ENCODE assay signal across 8 mouse cellular contexts in the genomic region with DNA sequence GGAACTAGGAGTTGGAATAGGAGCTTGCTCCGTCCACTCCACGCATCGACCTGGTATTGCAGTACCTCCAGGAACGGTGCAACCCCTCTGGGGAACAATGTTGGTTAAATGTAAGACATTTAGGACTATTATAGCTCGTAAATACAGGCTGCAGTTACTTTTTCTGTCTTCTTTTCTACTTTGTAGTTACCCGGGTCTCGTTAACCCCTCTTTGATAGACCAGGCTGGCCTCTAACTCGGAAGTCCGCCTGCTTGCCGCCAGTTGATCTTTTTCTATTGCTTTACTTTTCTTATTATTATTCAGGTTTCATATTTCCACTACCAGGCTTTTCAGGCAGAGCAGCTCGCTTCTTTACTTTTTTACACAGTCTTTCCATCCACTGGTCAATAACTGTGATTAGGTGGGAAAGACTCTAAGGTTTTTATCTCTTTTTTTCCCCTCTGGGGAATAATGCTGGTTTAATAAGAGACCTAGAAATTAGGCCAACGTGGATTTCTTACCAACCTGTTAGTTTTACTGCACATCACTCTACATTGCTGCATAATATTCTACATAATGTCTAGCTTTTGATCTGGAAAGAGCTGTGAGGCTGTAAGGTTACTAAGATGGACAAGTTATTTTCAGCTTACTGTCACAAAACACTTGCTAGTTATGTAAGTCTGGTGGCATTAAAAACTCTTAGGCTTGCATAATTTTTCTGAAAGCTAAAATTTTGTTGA. TPM values are rescaled to one million over a fixed set of nuclear protein-coding genes. Genes with fewer than 3 reads are reported as not detected.
DNase-seq lines count a peak whose midpoint lies in the region; ATAC-seq lines count a peak whose summit lies in the region.

No protein-coding gene starts in this region.

- H3K36me3 ChIP-seq in heart, embryonic 13.5 days: no peaks in the 10 kb centered on the region
- H3K36me3 ChIP-seq in embryonic facial prominence, embryonic 11.5 days (replicated peaks; ENCODE audit: control insufficient read depth, insufficient read depth, low read depth, low read length): no peaks in the 10 kb centered on the region
- H3K36me3 ChIP-seq in midbrain, embryonic 10.5 days: no peaks in the 10 kb centered on the region

- H3K9ac ChIP-seq in heart, embryonic 13.5 days: peak overlapping the region; percentile 61
- H3K9ac ChIP-seq in embryonic facial prominence, embryonic 11.5 days (replicated peaks; ENCODE audit: low read length): no peak overlapping the region

- peak overlapping the region; percentile 55 for H3K4me3 ChIP-seq in heart, embryonic 13.5 days
- H3K4me3 ChIP-seq in embryonic facial prominence, embryonic 11.5 days (ENCODE audit: low read depth, low read length): no peak overlapping the region
- peak overlapping the region; percentile 9; the same call in 1 of the 2 replicates for H3K4me3 ChIP-seq in midbrain, embryonic 10.5 days

- peak overlapping the region; percentile 75 for H3K4me2 ChIP-seq in heart, embryonic 13.5 days
- H3K4me2 ChIP-seq in embryonic facial prominence, embryonic 11.5 days (ENCODE audit: low read depth, low read length): no peak overlapping the region

- H3K27me3 ChIP-seq in heart, embryonic 13.5 days (replicated peaks): no peaks in the 10 kb centered on the region
- no peaks in the 10 kb centered on the region for H3K27me3 ChIP-seq in embryonic facial prominence, embryonic 11.5 days (ENCODE audit: control insufficient read depth, insufficient read depth, low read length)
- no peaks in the 10 kb centered on the region for H3K27me3 ChIP-seq in midbrain, embryonic 10.5 days (ENCODE audit: low read depth, poor library complexity, severe bottlenecking)

- 3% methylated on average over 12 of the region's 12 CpGs for WGBS in heart, embryonic 13.5 days
- whole genome bisulfite sequencing in embryonic facial prominence, embryonic 11.5 days: under 1% methylated on average over 12 of the region's 12 CpGs
- WGBS in midbrain, embryonic 10.5 days: under 1% methylated on average over 12 of the region's 12 CpGs

- H3K9me3 ChIP-seq in heart, embryonic 13.5 days: no peaks in the 10 kb centered on the region
- H3K9me3 ChIP-seq in embryonic facial prominence, embryonic 11.5 days (replicated peaks; ENCODE audit: control insufficient read depth, low read length): no peaks in the 10 kb centered on the region
- H3K9me3 ChIP-seq in midbrain, embryonic 10.5 days (replicated peaks): no peaks in the 10 kb centered on the region

- DNase-seq in heart, postnatal 25 days (ENCODE audit: low spot score): no peak
- peak; percentile 95 for DNase-seq in ES-CJ7 (ENCODE audit: low read depth, low spot score)
- peak; percentile 90 for DNase-seq in embryonic facial prominence, embryonic 11.5 days (ENCODE audit: low spot score)
- DNase-seq in induced T-regulatory cell, adult 2 months (ENCODE audit: low read depth): peak; percentile 74
- DNase-seq in midbrain, embryonic 10.5 days (ENCODE audit: low spot score): peak; percentile 72
- no peak for DNase-seq in cerebellum, adult 18-20 months
- no peak for DNase-seq in right cerebral cortex, postnatal 36 days (ENCODE audit: low spot score in 2 of 2)

- H3K4me1 ChIP-seq in heart, embryonic 13.5 days: no peaks in the 10 kb centered on the region
- H3K4me1 ChIP-seq in embryonic facial prominence, embryonic 11.5 days (ENCODE audit: control insufficient read depth, insufficient read depth, low read length): no peaks in the 10 kb centered on the region
- H3K4me1 ChIP-seq in midbrain, embryonic 10.5 days: 0 out of 2 replicates have a peak, but pooled peaks cover 8% of the 10 kb centered on the region

- H3K27ac ChIP-seq in heart, embryonic 13.5 days (replicated peaks): peak overlapping the region; percentile 98
- no peak overlapping the region; the same call in 1 of the 2 replicates for H3K27ac ChIP-seq in embryonic facial prominence, embryonic 11.5 days (replicated peaks; ENCODE audit: low read depth, low read length)
- no peak overlapping the region; the same call in 1 of the 2 replicates for H3K27ac ChIP-seq in midbrain, embryonic 10.5 days (replicated peaks)

- peak; percentile 56; the same call in 1 of the 2 replicates for ATAC-seq in heart, embryonic 13.5 days (ENCODE audit: extremely low read depth, insufficient number of reproducible peaks, low FRiP score, low TSS enrichment)
- ATAC-seq in embryonic facial prominence, embryonic 11.5 days (replicated peaks; ENCODE audit: insufficient number of reproducible peaks, low FRiP score, low TSS enrichment, low read depth): peak; percentile 92

- intact Hi-C loops in heart, postnatal 25 days (cut with DNase I): no loop called here

RNA-seq across cellular contexts. Expression of gene Mreg, which starts 32.4 kb away (rescaled TPM):
- 4.0 TPM in 2 replicates for polyA plus RNA-seq in heart, embryonic 13.5 days (2015; fragmentation: Nextera tagmentation; extraction: Ambion mirVana)
- 10 to 100 TPM; 25.0 to 30.7 TPM for total RNA-seq in heart, postnatal 25 days (2021)
- 24.2 and 24.7 TPM in 2 replicates for polyA plus RNA-seq in embryonic facial prominence, embryonic 11.5 days (2014; fragmentation: Nextera tagmentation; extraction: Ambion mirVana)
- 5.0 and 7.6 TPM in 2 replicates for polyA plus RNA-seq in midbrain, embryonic 10.5 days (2016; fragmentation: Nextera tagmentation; extraction: Ambion mirVana)

RNA-seq across cellular contexts. Expression of gene Pecr, which starts 39.6 kb away (rescaled TPM):
- 20.4 and 23.7 TPM in 2 replicates for polyA plus RNA-seq in heart, embryonic 13.5 days (2015; fragmentation: Nextera tagmentation; extraction: Ambion mirVana)
- total RNA-seq in heart, postnatal 25 days (2021): 10 to 100 TPM; 11.1 to 11.2 TPM
- 23.0 and 23.3 TPM in 2 replicates for polyA plus RNA-seq in embryonic facial prominence, embryonic 11.5 days (2014; fragmentation: Nextera tagmentation; extraction: Ambion mirVana)
- polyA plus RNA-seq in midbrain, embryonic 10.5 days (2016; fragmentation: Nextera tagmentation; extraction: Ambion mirVana): 17.8 and 18.2 TPM in 2 replicates

RNA-seq across cellular contexts. Expression of gene Tmem169, which starts 39.7 kb away (rescaled TPM):
- polyA plus RNA-seq in heart, embryonic 13.5 days (2015; fragmentation: Nextera tagmentation; extraction: Ambion mirVana): 0.33 and 0.35 TPM in 2 replicates
- not detected for total RNA-seq in heart, postnatal 25 days (2021)
- 7.0 and 7.3 TPM in 2 replicates for polyA plus RNA-seq in embryonic facial prominence, embryonic 11.5 days (2014; fragmentation: Nextera tagmentation; extraction: Ambion mirVana)
- polyA plus RNA-seq in midbrain, embryonic 10.5 days (2016; fragmentation: Nextera tagmentation; extraction: Ambion mirVana): 5.6 and 12.2 TPM in 2 replicates

Comparison
In these comparisons a context has a peak if more than half of its experiments do, and no peak if none do; other contexts are left out.
1. DNase-seq: peak in ES-CJ7 (single experiment), embryonic facial prominence, embryonic 11.5 days (single experiment), induced T-regulatory cell, adult 2 months (single experiment) and midbrain, embryonic 10.5 days (single experiment); none in heart, postnatal 25 days (single experiment), cerebellum, adult 18-20 months (0 of 2) and right cerebral cortex, postnatal 36 days (0 of 2).